Mouse (Mus musculus): ENCODE measurements around the gene Sh3d21.

GRCm38 (mm10) chr4:126157562-126157961 lies 5.7 kb downstream of the Sh3d21 start:
- TF ChIP-seq RAD21 (IDR thresholded peaks at IDR 0.05; ENCODE audit: low read depth, low read length) = peak; percentile 65
- TF ChIP-seq NELFE (IDR thresholded peaks at IDR 0.05; ENCODE audit: low read depth, low read length) = no peak
- 0 out of 2 replicates have a peak, but pooled peaks have one; percentile 19 for TF ChIP-seq ZC3H11A (IDR thresholded peaks at IDR 0.05; ENCODE audit: low read depth, low read length)
- peak; percentile 66 to 74 (median 66) for TF ChIP-seq CTCF (IDR thresholded peaks at IDR 0.05 in 2 of 3, conservative IDR thresholded peaks at IDR 0.05 in 1 of 3; ENCODE audit: control insufficient read depth in 1 of 3, insufficient read depth in 1 of 3, low read depth in 2 of 3, low read length in 3 of 3, poor library complexity in 1 of 3, severe bottlenecking in 1 of 3)
- TF ChIP-seq USF1 (IDR thresholded peaks at IDR 0.05; ENCODE audit: low read depth, low read length) = no peak
- TF ChIP-seq POLR2A (IDR thresholded peaks at IDR 0.05; ENCODE audit: control insufficient read depth in 1 of 2, insufficient read depth in 1 of 2, low read depth in 1 of 2, low read length in 2 of 2, poor library complexity in 1 of 2) = no peak
- TF ChIP-seq TCF12 (IDR thresholded peaks at IDR 0.05; ENCODE audit: low read depth, low read length) = no peak
- no peak for TF ChIP-seq ELF1 (IDR thresholded peaks at IDR 0.05; ENCODE audit: low read depth, low read length)
- peak; percentile 66 for TF ChIP-seq SMC3 (IDR thresholded peaks at IDR 0.05; ENCODE audit: low read depth, low read length)
- TF ChIP-seq CHD1 (IDR thresholded peaks at IDR 0.05; ENCODE audit: low read depth, low read length) = no peak
- no peak for TF ChIP-seq POLR2AphosphoS2 (IDR thresholded peaks at IDR 0.05; ENCODE audit: low read length)
- no peak for TF ChIP-seq MAX (IDR thresholded peaks at IDR 0.05; ENCODE audit: low read length)
- TF ChIP-seq EP300 (IDR thresholded peaks at IDR 0.05; ENCODE audit: low read depth in 1 of 2, low read length in 2 of 2) = no peak
